Mouse (Mus musculus) thymus, postnatal 10 days (tissue): ENCODE measurements around the gene Abcd3.
A peak's percentile ranks its signal among the peaks of the same experiment; 100 is the strongest.

Source experiments
- DNase-seq, 2 experiments: peaks; one replicate each; pipeline ENCODE4 v3.0.0; 2021; ENCODE audit warnings: low spot score in 2 of 2

The Abcd3 gene

GRCm38 (mm10) chr3:121814877-121815548, at the start of gene Abcd3:
Gene Abcd3 (minus strand): TSS chr3:121815302.
- DNase-seq = peak; percentile 89 to 95

- no peak for DNase-seq
Observed at GRCm38 (mm10) chr3:121859142-121859541, 44.0 kb upstream of the Abcd3 start.

DNA sequence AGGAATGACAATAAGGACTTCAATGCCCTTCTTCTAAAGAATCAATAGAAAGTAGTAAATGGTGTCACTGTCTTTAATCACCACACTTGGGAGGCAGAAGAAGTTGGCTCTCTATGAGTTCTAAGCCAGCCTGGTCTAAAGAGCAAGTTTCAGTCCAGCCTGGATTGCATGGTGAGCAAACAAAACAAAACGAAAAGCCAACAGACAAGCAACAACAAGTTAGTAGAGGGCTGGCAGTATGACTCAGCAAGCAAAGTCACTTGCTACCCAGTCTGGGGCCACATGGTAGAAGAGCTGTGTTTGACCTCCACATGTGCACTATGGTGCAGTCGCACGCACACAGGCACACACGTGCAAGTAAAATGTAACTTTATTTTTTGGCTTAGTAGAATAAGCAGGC, 41.0 kb upstream of the Abcd3 start:
- no peak for DNase-seq

- no peak for DNase-seq
Observed at GRCm38 (mm10) chr3:121853781-121854520, 38.8 kb upstream of the Abcd3 start.

GRCm38 (mm10) chr3:121852074-121852826, 37.1 kb upstream of the Abcd3 start:
- no peak for DNase-seq

DNA sequence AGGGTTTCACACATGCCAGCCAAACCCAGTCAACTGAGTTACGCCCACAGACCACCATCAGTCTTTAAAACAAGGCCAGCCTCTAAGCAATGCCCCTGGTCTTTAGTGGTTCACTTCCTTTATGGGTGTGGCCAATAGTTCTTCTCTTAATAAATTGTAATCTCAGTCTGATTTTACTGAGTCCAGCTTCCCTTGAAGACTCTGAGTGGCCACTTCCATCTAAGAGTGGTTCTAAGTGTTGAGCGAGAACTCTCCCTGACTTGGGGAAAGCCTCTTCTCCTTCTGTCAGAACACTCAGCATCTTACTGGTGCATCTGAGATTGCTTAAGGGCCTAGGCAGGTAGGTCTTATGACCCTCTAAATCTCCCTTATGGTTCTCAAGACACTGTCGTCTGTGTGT, 35.9 kb upstream of the Abcd3 start:
- DNase-seq = no peak

DNA sequence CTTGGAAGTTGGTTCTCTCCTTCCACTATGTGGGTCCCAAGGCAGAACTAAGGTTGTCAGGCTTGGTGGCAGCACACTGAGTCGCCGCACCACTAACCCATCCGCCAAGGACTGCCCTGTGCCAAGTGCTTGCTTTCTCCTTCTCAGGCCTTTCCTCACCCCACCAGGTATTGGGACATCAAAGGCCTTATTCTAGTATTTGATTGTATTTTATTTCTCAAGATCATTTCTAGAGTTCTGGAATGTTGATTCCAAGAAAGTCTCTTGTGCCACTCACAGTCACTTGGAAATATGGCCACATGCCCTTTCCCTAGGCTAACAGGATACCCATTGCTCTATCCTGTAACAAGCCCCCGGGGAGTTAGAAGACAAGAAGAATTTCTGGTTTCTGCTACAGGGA, 35.3 kb upstream of the Abcd3 start:
- DNase-seq = no peak

GRCm38 (mm10) chr3:121847296-121847695, 32.2 kb upstream of the Abcd3 start:
- no peak for DNase-seq

GRCm38 (mm10) chr3:121844658-121845057, 29.6 kb upstream of the Abcd3 start:
- no peak for DNase-seq

GRCm38 (mm10) chr3:121844013-121844412, 28.9 kb upstream of the Abcd3 start:
- DNase-seq = no peak

GRCm38 (mm10) chr3:121843254-121843653, 28.2 kb upstream of the Abcd3 start:
- DNase-seq = no peak

GRCm38 (mm10) chr3:121842306-121842860, 27.3 kb upstream of the Abcd3 start:
- DNase-seq = no peak

- no peak for DNase-seq
Observed at GRCm38 (mm10) chr3:121841412-121842014, 26.4 kb upstream of the Abcd3 start.

GRCm38 (mm10) chr3:121840351-121840750, 25.2 kb upstream of the Abcd3 start:
- DNase-seq = no peak

GRCm38 (mm10) chr3:121834732-121835131, 19.6 kb upstream of the Abcd3 start:
- DNase-seq = no peak

DNA sequence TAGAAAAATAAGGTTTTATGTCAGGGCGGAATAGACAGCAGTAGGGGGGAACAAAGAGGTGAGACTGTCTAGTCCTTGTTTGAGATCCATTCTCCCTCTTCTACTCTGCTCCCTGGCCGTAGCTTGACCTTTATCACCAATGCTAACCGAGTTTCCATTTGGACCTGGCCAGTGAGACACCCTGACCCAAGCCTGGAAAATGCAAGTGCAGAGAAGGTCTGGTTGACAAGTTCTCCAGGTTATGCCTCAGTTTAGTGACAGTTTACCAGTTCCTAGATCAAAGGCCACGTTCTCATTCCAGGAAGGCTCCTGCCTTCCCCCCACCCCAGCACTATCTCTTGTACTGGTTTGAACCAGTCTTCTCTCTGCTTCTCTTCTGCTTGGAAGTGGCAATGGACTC, 19.1 kb upstream of the Abcd3 start:
- no peak for DNase-seq

DNA sequence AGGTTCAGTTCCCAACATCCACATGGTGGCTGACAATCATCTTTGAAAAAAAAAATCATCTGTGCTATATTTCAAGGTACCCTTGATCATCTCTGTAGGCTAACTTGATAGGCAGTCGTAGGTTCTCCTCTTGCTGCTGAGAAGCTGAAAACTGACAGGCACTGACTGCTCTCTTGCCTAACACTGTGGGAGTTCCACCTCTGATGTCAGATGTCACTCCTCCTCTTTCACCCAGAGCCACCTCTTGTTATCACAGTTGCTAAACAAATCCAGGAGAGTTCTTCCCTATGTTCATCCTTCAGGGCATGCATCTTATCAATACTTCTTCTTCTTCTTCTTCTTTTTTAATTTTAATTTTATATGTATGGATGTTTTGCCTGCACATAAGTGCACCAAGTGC, 10.0 kb upstream of the Abcd3 start:
- DNase-seq = no peak

GRCm38 (mm10) chr3:121824319-121824718, 9.2 kb upstream of the Abcd3 start:
- no peak for DNase-seq

DNA sequence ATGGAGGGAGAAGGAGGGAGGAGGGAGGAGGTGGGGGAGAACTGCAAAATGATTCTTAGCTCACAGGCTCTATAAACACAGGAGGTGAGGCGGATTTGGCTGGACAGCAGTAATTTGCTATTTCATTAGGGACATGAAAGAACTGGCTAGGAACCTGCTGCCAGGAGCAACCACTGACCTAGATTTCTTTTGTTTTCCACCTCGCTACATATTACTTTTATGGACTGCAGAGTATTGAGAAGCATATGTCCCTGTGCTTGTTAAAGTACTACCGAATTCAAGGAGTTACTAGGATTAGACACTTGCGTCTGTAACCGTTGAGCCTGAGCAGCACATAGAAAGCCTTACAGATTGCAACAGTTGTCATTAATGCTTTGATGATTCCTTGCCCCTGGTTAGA, 7.5 kb upstream of the Abcd3 start:
- no peak for DNase-seq

- DNase-seq = no peak
Observed at GRCm38 (mm10) chr3:121821559-121822143, 6.5 kb upstream of the Abcd3 start.

DNA sequence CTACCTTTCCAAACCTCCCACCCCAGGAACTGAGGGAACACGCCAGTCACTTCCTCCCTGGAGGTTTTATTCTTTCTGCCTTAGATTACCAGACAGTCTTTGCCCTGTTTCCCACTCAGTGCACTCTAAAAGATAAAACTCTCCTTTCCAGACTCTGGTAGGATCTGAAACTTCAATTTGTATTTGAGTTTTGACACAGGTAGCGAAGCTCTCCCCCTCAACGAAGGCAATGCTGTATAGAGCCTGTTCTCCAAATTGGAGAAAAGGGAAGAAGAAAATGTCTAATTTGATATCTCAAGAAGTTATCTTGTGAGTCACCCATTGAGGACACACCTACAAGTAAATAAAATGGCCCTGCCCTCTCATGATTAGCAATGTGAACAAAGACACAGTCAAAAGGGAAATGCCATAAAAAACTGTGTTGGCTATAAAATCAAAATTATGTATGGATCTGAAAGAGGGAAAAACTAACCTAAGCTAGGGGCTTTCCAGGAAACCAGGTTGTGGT, 4.6 kb upstream of the Abcd3 start:
- DNase-seq = no peak
